Mouse (Mus musculus): ENCODE data around the gene Pdxdc1.

GRCm38 (mm10) chr16:13951245-13951644 is 48.3 kb upstream of the Pdxdc1 start:
- TF ChIP-seq CTCF (IDR thresholded peaks at IDR 0.05; ENCODE audit: low read depth, low read length) (no peak), GATA1 (IDR thresholded peaks at IDR 0.05; ENCODE audit: borderline replicate concordance, low read length) (no peak), POLR2AphosphoS5 (IDR thresholded peaks at IDR 0.05; ENCODE audit: insufficient replicate concordance, low read depth, low read length) (no peak)

Data from G1E (cell line).